40 mouse cellular contexts compared by ENCODE assay signal in genomic region chr11:99322851-99323250, GRCm38 (mm10). TPM values are rescaled to one million over a fixed set of nuclear protein-coding genes. Genes with fewer than 3 reads are reported as not detected.
"Had no signal": no experiment of that assay in that cellular context is flagged by ENCODE, and none has a peak within 500 bp of the region (broad histone marks: within the 10 kb centered on the region; RNA-seq: fewer than 3 reads in every experiment).

TSS of gene Krt25 (minus strand) at chr11:99322951.

- H3K27me3 ChIP-seq: heart, embryonic 15.5 days; hindbrain, embryonic 12.5 days; hindbrain, embryonic 15.5 days; intestine, embryonic 15.5 days; kidney, embryonic 15.5 days had no signal

- DNase-seq: heart, postnatal 10 days; heart, postnatal 14 days; heart, postnatal 36 days; heart, postnatal 4 days; kidney, adult 11 months; kidney, adult 18-20 months; kidney, adult 2 months; kidney, adult 8-10 months; kidney, adult 9 months; kidney, postnatal 10 days; kidney, postnatal 14 days; kidney, postnatal 25 days; kidney, postnatal 36 days; kidney, postnatal 4 days; layer of hippocampus, adult 9-11 months; layer of hippocampus, postnatal 36 days had no signal

- H3K4me1 ChIP-seq: heart, embryonic 12.5 days; hindbrain, embryonic 13.5 days; hindbrain, embryonic 15.5 days; intestine, embryonic 15.5 days had no signal

- H3K27ac ChIP-seq: heart, embryonic 13.5 days; heart, embryonic 15.5 days; hindbrain, embryonic 10.5 days; hindbrain, embryonic 12.5 days; hindbrain, embryonic 13.5 days; hindbrain, embryonic 14.5 days; hindbrain, embryonic 15.5 days; hindbrain, postnatal 0 days; intestine, embryonic 15.5 days; kidney, embryonic 15.5 days; kidney, postnatal 0 days; layer of hippocampus, adult 2 months; left cerebral cortex, adult 2 months had no signal

- H3K9ac ChIP-seq: heart, embryonic 12.5 days; heart, embryonic 13.5 days; heart, embryonic 15.5 days; hindbrain, embryonic 12.5 days; hindbrain, embryonic 13.5 days; hindbrain, embryonic 14.5 days; hindbrain, embryonic 15.5 days; intestine, embryonic 15.5 days; kidney, embryonic 15.5 days had no signal

- H3K9me3 ChIP-seq: heart, embryonic 12.5 days; heart, embryonic 13.5 days; heart, embryonic 15.5 days; hindbrain, embryonic 10.5 days; hindbrain, embryonic 12.5 days; hindbrain, embryonic 13.5 days; hindbrain, embryonic 15.5 days; intestine, embryonic 15.5 days; kidney, embryonic 15.5 days had no signal

- ATAC-seq: hindbrain, embryonic 16.5 days; hindbrain, postnatal 0 days; inflammation-experienced regulatory T-cells, adult 6 months; intestine, embryonic 15.5 days; intestine, embryonic 16.5 days; intestine, postnatal 0 days had no signal

- H3K4me3 ChIP-seq: heart, embryonic 12.5 days; heart, embryonic 13.5 days; heart, embryonic 15.5 days; hindbrain, embryonic 10.5 days; hindbrain, embryonic 12.5 days; hindbrain, embryonic 13.5 days; hindbrain, embryonic 15.5 days; intestine, embryonic 15.5 days; kidney, embryonic 15.5 days; layer of hippocampus, adult 2 months; left cerebral cortex, adult 2 months had no signal

- H3K4me2 ChIP-seq: heart, embryonic 11.5 days; heart, embryonic 12.5 days; heart, embryonic 13.5 days; heart, embryonic 15.5 days; hindbrain, embryonic 12.5 days; hindbrain, embryonic 13.5 days; hindbrain, embryonic 14.5 days; hindbrain, embryonic 15.5 days; intestine, embryonic 15.5 days; kidney, embryonic 15.5 days had no signal

- H3K36me3 ChIP-seq: heart, embryonic 12.5 days; heart, embryonic 13.5 days; heart, embryonic 15.5 days; hindbrain, embryonic 10.5 days; hindbrain, embryonic 12.5 days; hindbrain, embryonic 13.5 days; hindbrain, embryonic 15.5 days; intestine, embryonic 15.5 days; kidney, embryonic 15.5 days had no signal

RNA-seq across cellular contexts. Expression of gene Krt25, which starts in this region (rescaled TPM):
- polyA plus RNA-seq: heart, embryonic 11.5 days; heart, embryonic 12.5 days; heart, embryonic 13.5 days; heart, embryonic 14.5 days; heart, embryonic 15.5 days; hindbrain, embryonic 10.5 days; hindbrain, embryonic 11.5 days; hindbrain, embryonic 12.5 days; inflammation-experienced regulatory T-cells, adult 6 months; intestine, embryonic 15.5 days; kidney, embryonic 14.5 days; kidney, embryonic 15.5 days; kidney, embryonic 16.5 days; large intestine, adult 2 months had no signal
